Mouse (Mus musculus) hindlimb bud, embryonic 11.5 days (tissue): ENCODE data around the gene Tcl1b3.

Experiments used
- DNase-seq: peaks from one replicate; pipeline ENCODE4 v3.0.0-alpha.2; 2012; ENCODE audit warnings: low read depth, low spot score; ENCODE audit errors: extremely low spot score

Gene Tcl1b3

GRCm38 (mm10) chr12:105224621-105225320, 33.9 kb downstream of the Tcl1b3 start:
- DNase-seq = no peak

GRCm38 (mm10) chr12:105234362-105234761, 43.5 kb downstream of the Tcl1b3 start:
- DNase-seq = no peak

DNA sequence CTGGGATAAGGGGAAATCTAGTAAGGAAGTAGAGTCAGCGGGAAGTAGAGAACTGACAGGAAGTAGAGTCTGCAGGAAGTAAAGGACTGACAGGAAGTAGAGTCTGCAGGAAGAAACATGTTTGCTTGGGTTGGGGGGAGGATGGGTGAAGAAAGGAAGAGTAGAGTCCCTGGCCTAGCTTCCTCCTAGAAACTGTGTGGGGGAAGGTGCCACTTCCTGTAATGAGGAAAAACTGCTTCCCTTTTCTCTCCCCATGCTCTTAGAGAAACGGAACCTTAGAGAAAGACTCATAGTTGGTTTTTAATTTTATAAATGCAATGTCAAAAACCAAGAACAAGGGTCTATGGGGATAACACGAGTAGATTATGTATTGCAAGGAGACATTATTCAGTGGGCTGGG, 44.2 kb downstream of the Tcl1b3 start:
- DNase-seq = no peak

DNA sequence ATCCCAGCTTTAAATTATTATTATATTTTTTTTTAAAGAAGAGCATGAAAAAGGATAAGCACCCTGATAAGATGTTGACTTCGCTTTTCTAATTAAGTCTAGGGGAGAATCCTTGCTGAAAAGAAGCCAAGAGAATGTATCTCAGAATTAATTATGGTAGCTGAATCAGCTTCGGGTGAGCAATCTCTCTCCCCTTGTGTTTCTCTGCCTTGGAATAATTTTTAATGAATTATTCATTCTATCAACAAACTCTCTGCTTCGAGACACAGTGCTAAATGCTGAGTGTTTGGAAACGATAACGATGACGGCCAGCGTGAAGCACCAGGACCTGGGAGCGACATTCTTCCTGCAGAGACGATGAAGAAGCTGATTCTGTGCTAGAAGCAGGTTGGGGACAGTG, 48.2 kb downstream of the Tcl1b3 start:
- no peak for DNase-seq
